Mouse (Mus musculus) spleen, adult 18-20 months (tissue): Measurements from ENCODE around the gene Dusp19.
A peak's percentile ranks its signal among the peaks of the same experiment; 100 is the strongest.

Experiments
- DNase-seq, 2 experiments: peaks; one replicate each; pipeline ENCODE4 v3.0.0; 2022; ENCODE audit warnings: mixed read lengths in 2 of 2

Dusp19 gene

GRCm38 (mm10) chr2:80616854-80617737 is at the start of gene Dusp19, which contains the start of gene Nup35:
Gene Dusp19 (plus strand): TSS chr2:80617045.
Gene Nup35 (plus strand): TSS chr2:80617236.
- peak; percentile 83 to 91 for DNase-seq

GRCm38 (mm10) chr2:80567411-80567810 is 49.4 kb upstream of the Dusp19 start:
- no peak for DNase-seq

GRCm38 (mm10) chr2:80570656-80571055 is 46.2 kb upstream of the Dusp19 start:
- no peak for DNase-seq

- DNase-seq: no peak
Observed at GRCm38 (mm10) chr2:80577286-80577685, 39.6 kb upstream of the Dusp19 start.

GRCm38 (mm10) chr2:80579253-80579891 is 37.5 kb upstream of the Dusp19 start:
- DNase-seq: no peak

- DNase-seq: peak in 1 of 2 experiments; percentile 13
Observed at GRCm38 (mm10) chr2:80580311-80580961, 36.4 kb upstream of the Dusp19 start.

- peak; percentile 43 to 60 for DNase-seq
Observed at GRCm38 (mm10) chr2:80581043-80581711, 35.7 kb upstream of the Dusp19 start, which contains the start of gene Nckap1. Gene Nckap1 (minus strand): TSS chr2:80581380.

GRCm38 (mm10) chr2:80582356-80582755 is 34.5 kb upstream of the Dusp19 start:
- DNase-seq: no peak

- no peak for DNase-seq
Observed at GRCm38 (mm10) chr2:80594215-80594918, 22.5 kb upstream of the Dusp19 start.

- no peak for DNase-seq
Observed at GRCm38 (mm10) chr2:80596960-80597359, 19.9 kb upstream of the Dusp19 start.

GRCm38 (mm10) chr2:80599850-80600249 is 17.0 kb upstream of the Dusp19 start:
- DNase-seq: no peak

- DNase-seq: no peak
Observed at GRCm38 (mm10) chr2:80600611-80601010, 16.2 kb upstream of the Dusp19 start.

- DNase-seq: no peak
Observed at GRCm38 (mm10) chr2:80602756-80603155, 14.1 kb upstream of the Dusp19 start.

- no peak for DNase-seq
Observed at GRCm38 (mm10) chr2:80603771-80604426, 12.9 kb upstream of the Dusp19 start.

- no peak for DNase-seq
Observed at GRCm38 (mm10) chr2:80612286-80612685, 4.6 kb upstream of the Dusp19 start.

- DNase-seq: no peak
Observed at GRCm38 (mm10) chr2:80612796-80613195, 4.0 kb upstream of the Dusp19 start.

GRCm38 (mm10) chr2:80618991-80619390 is 2.1 kb downstream of the Dusp19 start:
- DNase-seq: no peak

GRCm38 (mm10) chr2:80621921-80622320 is 5.1 kb downstream of the Dusp19 start:
- no peak for DNase-seq

- DNase-seq: no peak
Observed at GRCm38 (mm10) chr2:80624523-80624922, 7.7 kb downstream of the Dusp19 start.

GRCm38 (mm10) chr2:80632336-80633026 is 15.6 kb downstream of the Dusp19 start:
- no peak for DNase-seq
